Mouse (Mus musculus) myocyte (in vitro differentiated cells): Measurements from ENCODE around the gene Bco2.

Experiments used
- E2F4 ChIP-seq: IDR thresholded peaks from one replicate; pipeline ENCODE4 v1.6.1; 2011; ENCODE audit warnings: mild to moderate bottlenecking, control low read depth, moderate library complexity; ENCODE audit not compliant: insufficient read depth
- MAX ChIP-seq: IDR thresholded peaks from one replicate; pipeline ENCODE4 v1.6.1; 2011; ENCODE audit warnings: low read depth, mild to moderate bottlenecking, control low read depth
- MYOD1 ChIP-seq, 3 experiments: IDR thresholded peaks; one replicate each; pipeline ENCODE4 v1.6.1; 2011; ENCODE audit warnings: control low read depth in 2 of 3, low read depth in 2 of 3, mild to moderate bottlenecking in 2 of 3, moderate library complexity in 1 of 3; ENCODE audit not compliant: insufficient read length in 2 of 3, control insufficient read depth in 1 of 3
- USF1 ChIP-seq: IDR thresholded peaks from one replicate; pipeline ENCODE4 v1.6.1; 2011; ENCODE audit warnings: low read depth, mild to moderate bottlenecking, control low read depth, moderate library complexity

GRCm38 (mm10) chr9:50561145-50561917 lies 6.3 kb upstream of the Bco2 start, which contains the start of gene Tex12:
- no peak for TF ChIP-seq MYOD1 (IDR thresholded peaks at IDR 0.05; ENCODE audit: control insufficient read depth in 1 of 3, insufficient read length in 2 of 3, low read depth in 2 of 3)
- no peak for TF ChIP-seq MAX
- TF ChIP-seq USF1, result no peak
- TF ChIP-seq E2F4, result no peak
